Mouse (Mus musculus) ovary, postnatal 14 days (tissue): ENCODE measurements around the gene Cpne6.

ENCODE experiments used
- DNase-seq: peaks from one replicate; pipeline ENCODE4 v3.0.0; 2022; ENCODE audit warnings: low spot score

The Cpne6 gene

DNA sequence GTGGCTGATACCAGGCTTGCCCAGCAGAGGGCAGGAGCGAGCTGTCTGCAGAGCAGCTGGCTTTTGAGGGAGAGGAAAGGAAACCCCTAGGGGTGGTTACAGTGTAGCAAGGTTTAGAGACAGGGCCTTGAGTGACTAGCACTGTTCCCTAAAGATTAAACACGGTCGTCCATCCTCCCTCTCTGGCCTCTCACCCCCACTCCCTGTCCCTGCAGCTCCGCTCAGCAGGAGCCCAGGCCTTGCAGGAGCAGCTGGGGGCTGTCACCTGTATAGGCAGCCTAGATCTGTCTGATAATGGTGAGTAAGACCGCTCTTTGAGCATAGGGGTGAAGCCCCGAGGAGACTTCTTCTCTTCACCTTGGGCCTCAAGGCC lies 12.8 kb upstream of the Cpne6 start:
- DNase-seq, result peak; percentile 90

DNA sequence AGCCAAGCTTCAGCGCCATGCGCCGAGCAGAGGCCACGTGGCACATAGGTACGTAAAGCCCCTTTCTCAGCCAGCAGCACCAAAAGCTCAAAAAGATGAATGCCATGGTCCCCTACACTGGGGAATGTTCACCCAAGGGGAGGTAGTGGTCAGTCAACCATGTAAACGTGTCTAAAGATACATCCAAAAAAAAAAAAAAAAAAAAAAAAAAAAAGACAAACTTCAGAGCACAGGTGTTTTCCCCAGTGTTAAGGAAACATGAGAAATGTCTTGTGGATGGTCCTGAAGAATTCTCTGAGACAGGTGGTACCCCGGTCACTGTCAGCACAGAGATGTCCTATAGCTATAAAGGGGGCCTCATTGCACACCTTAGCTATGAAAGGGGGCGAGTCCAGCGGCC lies 4.6 kb upstream of the Cpne6 start:
- DNase-seq, result no peak

DNA sequence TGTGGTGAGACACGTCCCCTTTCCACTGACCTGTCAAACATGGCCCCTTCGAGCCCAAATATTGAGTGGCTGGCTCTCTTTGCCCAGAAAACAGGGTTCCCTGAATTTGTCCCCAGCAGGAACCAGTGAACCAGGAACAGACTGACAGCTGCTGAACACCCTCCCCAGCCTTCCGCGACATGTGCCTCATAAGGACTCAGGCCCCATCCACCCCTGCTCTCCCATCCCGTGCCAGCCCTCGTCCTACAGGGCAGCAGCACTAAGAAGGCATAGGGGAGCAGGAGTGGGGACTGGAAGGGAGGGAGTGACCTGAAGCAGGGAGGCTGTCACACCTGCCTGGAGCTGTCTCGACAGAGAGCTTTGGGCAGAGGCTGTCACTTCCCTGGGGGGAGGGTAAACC lies 2.4 kb upstream of the Cpne6 start:
- no peak for DNase-seq

DNA sequence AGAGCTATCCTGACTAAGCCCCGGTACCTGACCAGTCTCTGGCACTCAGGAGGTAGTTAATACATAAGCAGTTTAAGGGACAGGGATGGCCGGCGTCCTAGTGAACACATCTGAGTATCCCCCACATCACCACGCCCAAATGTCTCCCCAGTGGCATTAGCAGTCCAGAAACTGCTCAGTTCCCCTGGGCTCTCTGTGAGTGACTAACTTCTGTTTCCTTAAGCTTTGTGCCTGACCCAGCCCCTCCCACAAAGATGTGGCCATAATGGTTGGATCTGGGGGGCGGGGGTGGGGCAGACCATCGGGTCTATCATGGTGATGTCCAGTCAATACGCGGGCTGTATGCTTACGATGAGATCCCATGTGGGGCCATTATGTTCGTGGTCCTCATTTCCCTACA lies 705 bp upstream of the Cpne6 start:
- no peak for DNase-seq

DNA sequence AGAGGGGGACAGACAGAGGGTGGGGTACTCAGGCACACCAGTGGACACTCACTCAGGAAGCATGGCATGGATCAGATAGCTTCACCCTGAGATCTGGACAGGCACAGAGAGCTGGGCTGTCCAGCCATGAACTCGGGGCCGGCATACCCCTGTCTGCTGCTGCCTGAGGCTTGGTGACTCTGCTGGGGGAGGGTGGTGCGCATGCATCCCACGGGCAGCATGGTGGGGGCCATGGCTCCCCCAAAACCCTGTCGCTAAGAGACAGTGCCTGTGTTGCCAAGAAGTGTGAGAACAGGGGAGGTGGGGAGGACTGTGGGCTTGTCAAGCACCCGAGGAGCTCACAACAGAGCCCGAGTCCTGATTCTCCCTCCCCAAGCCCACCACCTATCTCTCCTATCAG lies 792 bp downstream of the Cpne6 start:
- no peak for DNase-seq

DNA sequence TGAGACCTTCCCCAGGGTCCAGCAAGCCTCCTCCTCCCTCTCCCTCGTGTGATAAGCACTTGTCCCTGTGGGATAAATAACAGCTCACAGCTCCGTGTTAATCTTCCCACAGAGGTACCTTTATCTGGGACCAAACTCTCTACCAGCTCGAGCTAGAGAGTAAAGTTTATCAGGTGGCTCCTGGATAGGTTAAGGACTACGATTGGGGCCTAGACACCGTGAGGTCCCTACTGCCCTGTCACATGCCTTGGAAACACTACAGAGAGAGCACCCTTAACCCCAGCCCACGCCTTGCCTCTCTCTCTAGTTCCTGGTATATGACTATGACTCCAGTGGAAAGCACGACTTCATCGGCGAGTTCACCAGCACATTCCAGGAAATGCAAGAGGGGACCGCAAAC lies 3.7 kb downstream of the Cpne6 start:
- no peak for DNase-seq

DNA sequence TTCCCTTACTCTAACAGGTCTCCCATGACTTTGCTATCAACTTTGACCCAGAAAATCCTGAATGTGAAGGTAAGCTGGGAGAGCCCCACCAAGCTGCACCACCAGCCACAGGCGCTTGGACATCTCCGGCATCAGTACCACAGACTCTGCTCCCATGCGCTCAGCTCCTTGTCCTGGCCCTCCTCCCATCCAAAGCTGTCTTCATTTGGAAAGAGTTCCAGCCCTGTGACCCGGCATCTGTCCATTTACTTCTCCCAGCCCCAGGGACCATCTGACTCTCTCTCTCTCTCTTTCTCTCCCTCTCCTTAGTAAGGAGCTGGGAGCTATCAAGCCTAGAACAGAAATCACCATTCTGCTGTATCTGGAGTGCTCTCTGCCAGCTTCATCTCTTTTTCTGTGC lies 5.6 kb downstream of the Cpne6 start:
- DNase-seq, result no peak

DNA sequence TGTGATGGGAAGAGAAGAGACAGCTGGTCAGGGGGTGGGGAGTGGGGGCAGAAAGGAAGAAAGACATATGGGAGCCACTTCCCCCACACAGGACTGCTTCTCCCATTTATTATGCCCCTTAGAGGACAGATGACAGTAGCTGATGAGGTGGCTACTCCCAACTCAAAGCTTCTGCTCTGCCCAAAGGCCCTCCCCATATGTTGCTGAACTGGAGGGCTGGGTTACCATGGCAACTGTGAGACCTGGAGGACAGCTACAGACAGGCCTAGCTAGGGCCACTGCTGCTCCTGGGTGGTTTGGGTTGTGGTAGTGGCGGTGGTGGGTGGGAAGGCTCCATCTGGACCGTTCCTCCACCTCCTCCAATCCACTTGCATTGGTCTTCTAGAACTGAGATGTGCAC lies 8.7 kb downstream of the Cpne6 start:
- no peak for DNase-seq

DNA sequence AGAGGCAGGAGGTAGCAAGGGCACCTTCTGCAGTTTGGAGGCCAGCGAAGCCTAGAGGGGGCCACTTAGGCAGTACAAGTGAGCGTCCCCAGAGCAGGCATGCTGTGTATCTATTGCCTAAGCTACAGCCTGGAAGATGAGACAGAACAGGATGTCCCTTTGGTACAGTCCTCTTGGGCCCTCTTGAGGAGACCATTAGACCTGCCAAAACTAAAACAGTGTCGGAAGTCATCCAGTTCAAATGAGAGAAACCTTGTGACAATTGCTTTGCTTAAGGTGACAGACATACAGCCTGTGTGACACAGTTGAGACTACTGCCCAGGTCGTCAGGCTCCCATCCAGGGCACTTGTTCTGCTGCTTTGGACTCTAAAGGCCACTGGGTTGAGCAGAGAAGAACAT lies 9.4 kb downstream of the Cpne6 start:
- no peak for DNase-seq

DNA sequence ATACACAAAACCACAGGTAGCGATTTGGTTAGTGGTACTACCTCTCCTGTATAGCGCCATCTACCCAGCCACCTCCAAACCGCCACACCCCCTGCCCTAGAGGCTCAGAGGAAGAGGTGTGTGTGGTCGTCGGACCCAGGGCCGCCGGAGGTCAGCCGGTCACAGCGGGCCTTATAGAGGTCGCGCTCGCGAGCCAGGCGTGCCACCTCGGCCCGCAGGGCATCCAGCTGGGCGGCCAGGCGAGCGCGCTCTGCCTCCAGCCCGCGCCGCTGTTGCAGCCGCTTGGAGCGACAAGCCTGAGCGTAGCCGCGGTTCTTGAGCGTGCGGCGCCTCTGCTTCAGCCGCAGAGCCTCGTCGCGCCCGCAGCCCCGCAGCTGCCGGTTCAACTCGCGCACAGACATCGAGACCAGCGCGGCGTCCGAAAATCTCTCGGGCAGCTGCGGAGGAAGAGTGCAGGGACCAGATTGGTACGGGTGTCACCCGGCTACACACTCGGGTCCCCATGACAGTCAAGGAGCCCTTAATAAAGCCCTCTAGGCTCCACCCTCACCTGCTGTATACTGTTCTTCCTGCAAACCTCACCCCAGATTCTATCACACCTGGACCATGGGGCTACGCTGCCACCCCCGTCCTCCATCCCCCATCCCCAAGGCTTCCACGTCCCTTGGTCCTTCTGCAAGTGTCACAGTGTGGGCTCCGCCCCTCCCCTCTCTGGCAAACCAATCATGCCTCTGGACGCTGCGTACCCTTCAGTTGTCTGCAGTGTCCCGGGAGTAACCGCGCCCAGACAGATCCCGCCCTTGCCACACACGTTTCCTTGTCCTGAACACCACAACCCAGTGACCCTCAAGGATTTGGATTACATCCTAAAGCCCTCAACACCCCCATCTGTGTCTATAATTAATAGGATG lies 10.5 kb downstream of the Cpne6 start:
- no peak for DNase-seq

DNA sequence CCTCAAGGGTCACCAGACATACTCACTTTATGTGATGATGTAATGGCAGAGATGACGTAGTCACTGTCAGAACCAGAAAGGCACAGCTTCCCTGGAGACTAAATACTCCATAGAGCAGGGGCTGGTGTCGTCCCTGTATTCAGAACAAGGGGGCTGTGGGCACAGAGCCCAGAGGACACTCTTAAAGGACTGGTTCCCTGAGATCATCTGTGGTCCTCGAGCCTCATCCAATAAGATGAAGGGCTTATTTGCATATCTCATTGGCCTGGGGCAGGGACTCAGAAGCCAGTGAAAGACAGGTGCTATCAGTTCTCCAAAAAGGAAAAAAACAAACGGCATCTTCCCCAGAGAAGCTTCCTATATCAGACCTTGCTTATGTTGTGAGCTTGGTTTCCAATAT lies 13.8 kb downstream of the Cpne6 start:
- DNase-seq, result no peak

DNA sequence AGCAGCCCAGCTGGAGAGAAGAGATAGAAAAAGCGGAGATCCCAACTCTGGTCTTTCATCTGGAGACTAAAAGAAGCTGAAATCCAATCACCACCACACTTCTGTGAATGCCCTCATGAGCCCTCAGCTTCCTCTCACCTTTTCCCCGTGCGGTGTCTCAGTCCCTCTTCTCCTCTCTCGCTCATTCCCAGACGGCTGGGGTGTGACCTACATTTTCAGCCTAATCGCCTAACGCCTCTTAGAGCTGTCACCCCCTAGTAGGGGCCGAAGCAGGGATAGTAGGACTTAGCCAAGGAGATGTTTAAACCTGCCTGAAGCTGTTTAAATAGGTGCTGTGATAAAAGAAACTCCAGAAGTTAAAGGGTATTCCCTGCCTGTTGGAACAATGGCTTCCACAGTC lies 14.5 kb downstream of the Cpne6 start, which contains the start of gene Nrl:
Gene Nrl, minus strand, starts transcription at position 197 of the 400 bp plus-strand sequence.
- no peak for DNase-seq

DNA sequence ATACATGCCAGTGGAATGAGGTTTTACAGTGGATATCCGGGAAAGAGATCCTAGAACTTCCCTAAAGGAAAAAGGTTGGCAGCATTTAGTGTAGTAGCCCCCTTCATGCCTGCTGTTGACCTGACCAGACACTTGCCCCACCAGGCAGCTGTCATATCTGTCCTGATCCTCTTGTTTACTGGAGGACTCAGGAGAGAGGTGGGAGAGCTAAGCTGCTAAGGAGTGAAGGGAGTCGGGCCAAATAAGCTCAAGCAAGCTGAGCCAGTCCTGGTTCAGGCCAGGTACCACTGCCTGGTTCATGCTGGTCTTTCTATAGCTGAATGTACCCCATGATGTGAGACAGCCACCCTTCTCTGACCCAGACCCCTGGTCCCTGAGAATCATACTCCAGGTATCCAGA lies 16.4 kb downstream of the Cpne6 start:
- DNase-seq, result no peak

DNA sequence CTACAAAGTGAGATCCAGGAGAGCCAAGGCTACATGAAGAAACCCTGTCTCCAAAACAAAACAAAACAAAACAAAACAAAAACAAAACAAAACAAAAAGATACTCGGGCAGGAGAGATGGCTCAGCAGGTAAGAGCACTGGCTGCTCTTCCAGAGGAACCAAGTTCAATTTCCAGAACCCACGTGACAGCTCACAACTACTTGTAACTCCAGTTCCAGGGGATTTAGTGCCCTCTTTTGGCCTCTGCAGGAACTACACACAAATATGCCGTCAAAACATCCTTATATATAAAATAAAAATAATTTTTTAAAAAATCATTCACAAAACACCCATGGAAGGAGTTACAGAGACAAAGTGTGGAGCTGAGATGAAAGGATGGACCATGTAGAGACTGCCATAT lies 17.7 kb downstream of the Cpne6 start:
- no peak for DNase-seq

DNA sequence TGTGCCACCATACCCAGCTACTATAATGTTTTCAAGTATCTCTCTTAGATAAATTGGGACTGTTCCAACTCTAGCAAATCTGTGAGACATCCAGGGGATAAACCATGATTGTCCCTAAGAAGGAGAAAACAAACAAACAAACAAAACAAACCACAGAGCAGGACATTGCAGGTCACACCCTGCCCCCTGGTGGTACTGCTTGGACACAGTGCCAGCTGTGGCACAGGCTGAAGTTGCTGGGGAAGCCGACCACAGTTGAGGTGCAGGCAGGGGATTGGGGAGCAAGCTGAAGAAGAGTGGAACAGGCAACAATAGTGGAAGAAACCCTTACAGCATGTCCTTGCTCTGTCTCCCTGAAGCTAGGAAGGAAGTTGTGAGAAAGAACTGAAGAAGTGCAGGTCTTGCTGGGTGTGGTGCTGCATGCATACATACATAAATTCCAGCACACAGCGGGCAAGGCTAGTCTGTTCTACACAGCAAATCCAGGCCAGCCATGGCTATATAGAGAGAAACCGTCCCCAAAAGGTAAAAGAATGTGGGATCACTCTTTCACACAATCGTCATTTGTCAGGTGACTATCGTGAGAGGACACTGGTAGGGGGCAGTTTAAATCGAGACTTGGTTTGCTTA lies 26.0 kb downstream of the Cpne6 start:
- DNase-seq, result no peak

DNA sequence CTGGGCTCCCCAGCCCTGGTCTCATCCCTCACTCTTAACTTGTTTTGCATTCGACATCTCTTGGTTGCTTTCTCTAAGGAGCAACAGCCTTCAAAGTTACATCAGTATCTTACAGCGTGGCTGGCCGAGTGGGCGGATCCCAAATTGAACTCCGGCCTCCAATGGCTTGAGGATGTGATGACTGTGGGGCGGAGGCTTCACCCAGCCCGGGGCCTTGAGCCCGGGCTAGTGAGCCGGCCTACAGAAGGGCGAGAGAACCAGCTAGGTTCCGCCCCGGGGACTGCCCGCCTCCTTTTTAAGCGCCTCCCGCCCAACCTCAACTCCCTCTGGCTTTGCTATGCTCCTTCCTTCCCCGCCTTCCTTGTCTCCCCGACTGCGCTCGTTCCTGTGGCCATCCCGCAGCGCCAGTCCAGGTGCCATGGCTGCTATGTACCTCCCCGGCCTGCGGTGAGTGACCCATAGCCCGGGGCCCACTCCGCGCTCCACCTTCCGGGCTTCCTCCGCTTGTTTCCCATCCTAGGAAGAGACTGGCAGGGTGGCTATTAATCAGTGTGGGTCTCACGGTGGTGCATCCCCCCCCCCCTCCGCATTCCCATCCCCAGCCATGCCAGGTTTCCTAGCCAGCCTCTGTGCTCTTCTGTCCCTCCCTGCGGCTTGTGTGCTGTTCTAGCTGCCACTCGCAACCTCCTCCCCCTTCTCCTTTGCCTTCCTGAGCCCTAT lies 30.0 kb downstream of the Cpne6 start, which contains the start of gene Pck2:
Gene Pck2, plus strand, starts transcription at position 200 of the 720 bp plus-strand sequence.
- peak; percentile 71 for DNase-seq

DNA sequence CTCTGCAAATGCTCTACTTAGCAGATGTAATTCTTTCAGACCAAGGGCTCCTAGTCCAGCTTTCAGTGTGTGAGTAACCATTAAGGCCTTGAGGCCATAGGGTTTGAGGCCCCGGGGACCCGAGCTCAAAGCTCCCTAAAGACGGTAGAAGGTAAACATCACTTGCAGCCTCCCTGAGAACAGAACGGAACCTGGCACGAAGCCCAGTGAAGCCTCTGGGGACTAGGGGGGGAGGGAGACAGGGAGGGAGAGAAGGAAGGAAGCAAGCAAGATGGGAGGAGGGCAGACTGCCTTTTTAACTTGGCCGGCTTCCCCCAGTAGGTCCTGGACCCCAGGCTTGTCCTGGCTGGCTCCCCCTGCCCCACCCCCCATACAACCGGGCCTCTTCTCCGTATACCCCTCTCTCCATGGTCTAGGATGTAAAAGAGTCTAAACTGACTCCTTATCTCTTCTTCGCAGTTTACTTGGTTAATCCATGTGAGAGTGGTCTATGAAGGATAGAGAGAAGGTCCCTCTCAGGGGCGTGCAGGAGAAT lies 30.6 kb downstream of the Cpne6 start:
- peak; percentile 71 for DNase-seq

DNA sequence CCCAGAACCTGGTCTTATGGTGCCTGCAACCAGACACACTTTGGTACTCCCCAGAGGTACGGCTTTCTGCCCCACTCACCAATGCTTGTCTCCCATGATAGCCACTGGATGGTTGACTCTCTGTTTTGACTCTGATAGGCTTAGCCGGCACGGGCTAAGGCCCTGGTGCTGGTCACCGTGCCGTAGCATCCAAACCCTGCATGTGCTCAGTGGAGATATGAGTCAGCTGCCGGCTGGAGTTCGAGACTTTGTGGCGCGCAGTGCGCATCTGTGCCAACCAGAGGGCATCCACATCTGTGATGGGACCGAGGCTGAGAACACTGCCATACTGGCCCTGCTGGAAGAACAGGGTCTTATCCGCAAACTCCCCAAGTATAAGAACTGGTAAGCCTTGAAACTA lies 32.0 kb downstream of the Cpne6 start:
- DNase-seq, result no peak

DNA sequence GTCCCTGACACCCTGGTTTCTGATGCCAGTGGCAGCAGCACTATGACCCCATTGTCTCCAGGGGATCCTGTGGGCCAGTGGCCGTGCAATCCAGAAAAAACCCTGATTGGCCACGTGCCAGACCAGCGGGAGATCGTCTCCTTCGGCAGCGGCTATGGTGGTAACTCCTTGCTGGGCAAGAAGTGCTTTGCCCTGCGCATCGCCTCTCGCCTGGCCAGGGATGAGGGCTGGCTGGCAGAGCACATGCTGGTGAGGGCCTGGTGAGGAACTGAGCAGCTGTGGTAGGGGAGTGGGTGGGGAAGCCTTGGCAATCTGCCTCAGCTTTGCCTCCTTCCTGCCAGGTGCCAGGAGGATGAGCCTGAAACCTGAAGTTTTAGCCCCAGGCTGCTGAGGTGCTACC lies 34.1 kb downstream of the Cpne6 start:
- no peak for DNase-seq

DNA sequence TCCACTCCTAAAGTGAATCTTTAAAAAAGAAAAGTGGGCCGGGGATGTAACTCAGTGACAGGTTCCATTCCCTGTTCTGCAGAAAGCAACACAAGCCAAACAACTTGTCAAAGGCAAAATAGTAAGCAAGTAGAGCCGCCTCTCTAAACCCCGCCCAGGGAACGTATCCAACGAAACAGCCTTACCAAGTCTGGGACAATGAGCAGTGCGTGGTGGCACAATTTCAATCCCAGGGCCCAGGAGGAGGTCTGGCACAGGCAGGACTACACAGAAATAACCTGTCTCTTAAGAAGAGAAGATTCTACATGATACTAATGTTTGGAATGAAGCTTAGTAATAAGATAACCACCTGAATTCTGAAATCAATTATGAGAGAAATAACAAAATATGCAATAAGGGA lies 39.9 kb downstream of the Cpne6 start:
- no peak for DNase-seq

DNA sequence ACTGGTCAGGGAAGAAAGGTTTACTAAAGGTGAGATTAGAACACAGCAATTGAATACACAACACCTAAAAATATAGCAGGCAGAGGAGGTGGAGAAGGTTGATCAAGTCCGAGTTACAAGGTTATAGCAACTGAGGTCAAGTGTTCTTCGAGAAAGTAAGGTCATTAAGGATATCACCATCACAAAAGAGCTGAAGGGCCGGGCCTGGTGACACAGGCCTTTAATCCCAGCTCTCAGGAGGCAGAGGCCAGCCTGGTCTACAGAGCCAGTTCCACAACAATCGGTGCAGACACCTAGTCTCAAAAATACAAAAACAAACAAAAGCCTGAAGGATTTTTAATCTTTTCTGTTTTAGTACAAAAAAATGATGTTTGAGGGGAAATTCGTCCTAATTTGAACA lies 41.1 kb downstream of the Cpne6 start:
- DNase-seq, result no peak

DNA sequence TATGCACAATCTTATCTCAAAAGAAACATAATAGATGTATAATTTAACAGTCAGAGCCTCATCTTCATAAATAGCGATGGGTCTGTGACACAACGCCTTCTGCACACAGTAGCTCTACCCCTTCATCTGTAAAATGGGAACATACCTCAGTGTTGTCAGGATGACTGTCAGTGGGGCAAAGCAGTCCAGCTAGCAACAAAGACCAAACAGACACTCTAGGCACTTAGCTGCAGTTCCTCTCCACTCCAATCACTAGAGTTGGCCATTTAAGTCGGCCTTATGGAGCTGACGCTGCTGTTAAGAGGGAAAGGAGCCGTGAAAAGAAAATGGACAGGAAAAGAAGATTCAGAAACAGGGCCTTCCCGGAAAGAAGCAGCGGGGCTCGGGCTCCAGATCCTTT lies 41.5 kb downstream of the Cpne6 start:
- DNase-seq, result no peak

DNA sequence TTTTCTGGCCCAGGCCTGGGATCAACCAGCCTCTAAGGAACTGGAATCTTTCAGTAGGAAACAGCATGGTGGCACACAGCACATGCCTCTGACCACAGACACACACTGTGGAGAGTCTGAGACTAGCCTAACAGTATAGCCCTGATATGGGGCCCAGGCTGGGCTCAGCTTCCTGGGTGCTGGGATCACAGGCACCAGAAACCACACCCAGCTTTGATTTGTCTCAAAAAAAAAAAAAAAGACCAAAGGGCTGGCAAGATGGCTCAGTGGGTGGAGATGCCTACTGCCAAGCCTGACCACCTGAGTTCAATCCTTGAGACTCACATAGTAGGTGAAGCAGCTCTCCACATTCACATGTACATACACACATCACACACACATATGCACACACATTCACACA lies 44.4 kb downstream of the Cpne6 start:
- no peak for DNase-seq
